Mouse (Mus musculus) layer of hippocampus, postnatal 25 days (tissue): ENCODE data around the gene Gm5447. TPM values are rescaled to one million over a fixed set of nuclear protein-coding genes. Genes with fewer than 3 reads are reported as not detected.

Source experiments
- DNase-seq, 2 experiments: peaks; one replicate each; pipeline ENCODE4 v3.0.0; 2022; ENCODE audit warnings: mixed read lengths in 2 of 2, low spot score in 1 of 2; ENCODE audit errors: extremely low spot score in 1 of 2
- total RNA-seq, 2 experiments: library from RNA; stranded (reverse); gene quantifications; 2 replicates each; pipeline ENCODE4 v1.2.3; 2021

Gene Gm5447
- under 1 TPM in 1 of 2 experiments, not detected in 1; 0.21 TPM for total RNA-seq

DNA sequence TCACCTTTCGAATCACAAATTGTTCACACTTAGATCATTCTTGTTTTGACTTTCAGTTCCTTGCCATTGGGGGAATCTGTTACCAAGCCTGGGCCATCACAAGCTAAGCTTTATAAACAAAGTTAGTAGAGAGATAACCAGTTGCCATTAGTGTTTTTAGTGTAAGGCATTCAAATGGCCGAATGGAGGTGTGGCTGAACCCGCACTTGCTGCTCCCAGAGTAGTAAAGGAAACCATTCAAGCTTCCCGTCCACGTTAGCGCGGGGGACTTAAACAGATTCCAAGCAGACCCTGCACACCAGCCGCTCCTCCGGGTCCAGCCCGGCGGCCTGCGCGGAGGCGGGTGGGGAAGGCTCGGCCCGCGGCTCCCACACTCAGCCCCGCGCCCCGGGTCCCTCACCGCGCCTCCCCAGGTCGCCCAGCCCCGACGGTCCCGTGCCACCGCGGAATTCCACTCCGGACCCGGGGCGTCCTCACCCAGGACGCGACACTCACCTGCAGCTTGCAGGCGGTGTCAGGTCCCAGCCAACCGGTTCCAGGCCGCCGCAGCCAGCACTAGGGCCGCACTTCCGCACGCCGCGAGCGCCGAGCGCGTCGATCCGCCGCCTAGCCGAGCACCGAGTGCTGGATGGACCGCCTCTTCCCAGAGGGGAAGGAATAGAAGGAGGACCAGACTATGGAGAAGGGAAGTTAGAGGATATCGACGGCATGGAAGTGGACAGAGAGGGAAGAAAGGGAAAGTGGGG, at the start of gene Gm5447, which contains the start of gene Exoc2:
Gm5447 (plus strand) TSS at position 704 of the 746 bp plus-strand sequence.
Exoc2 (minus strand) TSS at position 593 of the 746 bp plus-strand sequence.
- peak; percentile 76 to 78 for DNase-seq

DNA sequence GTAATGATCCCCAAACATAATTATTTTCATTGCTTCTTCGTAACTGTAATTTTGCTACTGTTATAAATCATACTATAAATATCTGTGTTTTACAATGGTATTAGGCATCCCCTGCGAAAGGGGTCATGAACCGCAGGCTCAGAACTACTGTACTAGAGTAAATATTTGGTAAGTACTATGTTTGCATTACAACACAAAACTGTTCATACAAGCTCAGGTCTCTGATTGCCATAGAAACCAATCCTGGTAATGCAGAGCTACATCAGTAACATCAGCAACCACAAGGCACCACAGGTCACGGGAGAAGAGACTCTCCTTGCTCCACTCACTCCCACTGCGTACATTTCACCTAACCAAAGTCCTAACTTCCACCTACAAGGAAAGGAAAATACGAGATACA, 49.7 kb upstream of the Gm5447 start:
- no peak for DNase-seq

DNA sequence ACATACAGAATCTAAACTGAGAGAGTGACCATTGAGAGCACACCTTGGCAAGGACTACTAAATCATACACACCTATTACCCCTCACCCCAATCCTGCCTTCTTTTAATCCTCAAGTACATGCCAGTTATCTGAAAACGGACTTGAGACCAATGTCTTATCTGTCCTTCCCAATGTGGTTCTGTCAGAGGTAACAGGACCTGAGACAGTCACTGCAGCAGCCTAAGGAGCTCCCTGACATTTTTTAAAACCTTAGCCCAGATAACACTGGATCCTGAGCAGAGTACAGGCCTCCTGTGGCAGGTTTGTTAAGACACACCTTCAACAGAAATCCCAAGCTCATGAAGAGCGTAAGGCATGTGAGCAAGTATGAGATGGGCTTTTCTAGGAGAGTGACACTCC, 44.9 kb upstream of the Gm5447 start:
- no peak for DNase-seq

DNA sequence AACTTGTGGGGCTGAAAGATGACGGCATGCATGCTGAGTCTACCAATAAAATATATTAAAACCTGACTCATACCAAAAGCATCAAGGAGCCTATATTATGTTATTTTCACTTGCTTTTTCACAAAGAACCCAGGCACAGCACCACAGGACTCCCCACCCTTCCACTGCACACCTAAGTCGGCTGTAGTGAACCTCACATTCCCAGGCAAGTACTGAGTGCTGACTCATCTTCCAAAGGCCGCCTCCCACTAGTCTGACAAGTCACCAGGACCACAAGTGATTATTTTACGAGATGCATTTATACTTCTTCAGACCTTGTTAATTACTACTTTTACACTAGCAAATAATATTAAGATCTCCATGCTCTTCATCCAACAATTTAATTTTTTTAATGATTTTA, 42.4 kb upstream of the Gm5447 start:
- DNase-seq, result no peak

DNA sequence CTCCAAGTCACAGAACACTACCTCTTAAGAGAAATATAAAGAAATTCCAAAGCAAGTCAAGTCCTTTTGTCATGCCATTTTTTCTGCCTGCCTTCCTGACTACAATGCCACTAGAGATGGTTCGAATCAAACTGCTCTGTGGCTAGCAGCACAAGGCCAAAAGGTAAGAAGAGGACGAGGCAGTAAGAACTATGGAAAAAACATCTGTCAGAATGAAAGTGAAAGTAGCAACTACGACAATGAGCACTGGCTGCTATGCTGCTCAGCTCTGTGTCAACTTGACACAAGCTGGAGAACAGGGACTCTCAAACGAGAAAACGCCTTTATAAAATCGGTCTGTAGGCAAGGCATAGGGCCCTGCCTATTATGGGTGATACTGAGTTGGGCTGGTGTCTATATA, 41.0 kb upstream of the Gm5447 start:
- no peak for DNase-seq

DNA sequence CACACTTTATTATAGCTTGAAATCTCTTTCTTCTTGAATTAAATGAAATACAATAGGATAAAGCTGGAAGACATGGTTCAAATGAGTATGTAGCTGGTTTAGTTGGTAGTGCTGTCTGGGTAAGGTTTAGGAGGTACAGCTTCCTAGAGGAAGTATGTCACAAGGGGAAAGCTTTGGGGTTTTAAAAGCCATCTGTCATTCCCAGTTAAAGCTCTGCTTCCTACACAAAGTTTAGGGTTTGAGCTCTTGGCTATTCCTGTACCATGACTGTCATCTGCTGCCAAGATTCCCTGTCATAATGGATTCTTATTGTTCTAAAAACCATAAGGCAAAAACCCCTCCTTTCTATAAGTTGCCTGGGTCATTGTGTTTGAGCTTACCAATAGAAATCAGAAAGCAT, 28.2 kb upstream of the Gm5447 start:
- DNase-seq, result no peak

DNA sequence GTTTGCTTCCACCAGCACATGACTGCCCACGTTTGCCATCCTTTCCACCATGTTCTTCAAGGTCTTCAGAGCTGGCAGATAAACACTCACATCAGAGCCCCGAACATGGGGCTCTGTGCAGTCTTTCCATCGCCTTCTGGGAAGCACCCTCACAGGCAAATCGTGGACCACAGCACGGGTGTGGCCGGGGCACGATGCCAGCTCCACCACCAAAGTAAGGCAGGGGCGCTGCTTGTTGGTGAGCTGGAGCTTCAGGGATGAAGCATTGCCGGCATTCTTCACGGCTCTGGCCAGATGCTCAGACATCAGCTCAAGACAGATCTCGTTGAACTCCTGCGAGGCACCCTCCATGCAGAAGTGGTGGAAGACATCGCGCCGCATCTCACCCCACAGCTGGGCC, 26.9 kb upstream of the Gm5447 start:
- no peak for DNase-seq

DNA sequence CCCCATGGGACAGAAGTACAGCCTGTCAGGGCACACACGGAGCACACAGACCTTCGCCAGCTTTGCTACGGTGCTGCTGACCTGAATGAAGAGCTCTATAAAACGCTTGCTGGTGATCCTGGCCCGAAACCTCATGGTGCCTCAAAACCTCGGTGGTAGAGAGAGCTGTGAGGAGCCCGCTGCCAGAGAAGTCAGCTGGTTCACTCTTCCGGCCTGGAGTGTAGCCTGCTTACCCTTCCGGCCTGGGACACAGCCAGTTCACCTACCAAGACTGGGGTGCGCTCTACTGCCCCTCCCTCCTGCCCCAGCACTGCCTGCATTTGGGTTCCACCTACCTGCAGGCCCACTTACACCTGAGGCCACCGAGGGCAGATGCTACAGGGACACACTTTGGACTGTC, 26.5 kb upstream of the Gm5447 start, which contains the start of gene Hus1b:
Hus1b (minus strand) TSS at position 220 of the 400 bp plus-strand sequence.
- no peak for DNase-seq

DNA sequence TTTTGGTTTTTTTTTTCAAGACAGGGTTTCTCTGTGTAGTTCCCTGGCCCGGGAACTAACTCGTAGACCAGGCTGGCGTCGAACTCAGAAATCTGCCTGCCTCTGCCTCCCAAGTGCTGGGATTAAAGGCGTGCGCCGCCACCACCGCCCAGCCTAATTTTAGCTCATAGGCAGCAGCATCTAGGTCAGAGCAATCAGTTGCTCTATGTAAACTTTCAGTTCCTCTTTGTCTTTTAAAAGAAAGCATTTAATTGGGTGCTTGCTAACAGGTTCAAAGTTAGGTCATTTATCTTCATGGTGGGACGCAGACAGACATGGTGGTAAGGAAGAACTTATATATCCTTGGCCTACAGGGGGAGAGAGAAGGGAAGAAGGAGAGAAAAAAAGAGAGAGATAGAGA, 24.8 kb upstream of the Gm5447 start:
- DNase-seq, result no peak

DNA sequence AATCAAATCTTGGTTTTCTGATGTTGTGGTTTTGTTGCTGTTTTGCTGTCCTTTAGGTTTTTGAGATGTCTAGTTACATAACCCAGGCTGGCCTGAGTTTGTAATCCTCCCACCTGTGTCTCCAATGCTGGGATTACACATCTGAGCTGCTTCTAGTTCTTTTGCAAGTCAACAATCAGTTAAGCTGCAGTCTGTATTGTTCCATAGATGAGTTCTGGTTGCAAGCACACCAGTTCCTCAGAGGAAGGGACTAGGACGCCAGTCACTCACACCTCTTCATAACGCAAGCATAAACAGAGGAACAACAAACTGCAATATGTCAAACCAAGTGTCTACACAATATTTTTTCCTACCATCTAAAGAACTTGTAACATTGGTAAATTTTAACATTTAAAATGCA, 22.0 kb upstream of the Gm5447 start:
- no peak for DNase-seq

DNA sequence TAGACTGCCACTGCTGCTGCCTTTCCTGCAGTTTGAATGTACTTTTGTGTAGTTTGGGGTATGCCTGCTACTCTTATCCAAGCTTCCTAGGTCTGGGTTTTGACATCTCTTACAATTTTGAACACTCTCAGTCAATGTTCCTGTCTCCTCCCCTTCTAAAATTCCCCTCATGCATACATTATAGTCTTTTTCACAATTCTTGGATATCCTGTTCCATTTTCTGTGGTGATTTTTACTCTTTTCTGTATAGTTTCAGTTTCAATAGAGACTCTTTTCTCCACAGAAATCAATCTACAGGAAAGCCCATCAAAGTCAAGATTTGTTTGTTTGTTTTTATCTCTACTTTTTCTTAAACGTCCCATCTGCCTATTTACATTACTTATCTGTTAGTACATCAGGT, 20.4 kb upstream of the Gm5447 start:
- no peak for DNase-seq

DNA sequence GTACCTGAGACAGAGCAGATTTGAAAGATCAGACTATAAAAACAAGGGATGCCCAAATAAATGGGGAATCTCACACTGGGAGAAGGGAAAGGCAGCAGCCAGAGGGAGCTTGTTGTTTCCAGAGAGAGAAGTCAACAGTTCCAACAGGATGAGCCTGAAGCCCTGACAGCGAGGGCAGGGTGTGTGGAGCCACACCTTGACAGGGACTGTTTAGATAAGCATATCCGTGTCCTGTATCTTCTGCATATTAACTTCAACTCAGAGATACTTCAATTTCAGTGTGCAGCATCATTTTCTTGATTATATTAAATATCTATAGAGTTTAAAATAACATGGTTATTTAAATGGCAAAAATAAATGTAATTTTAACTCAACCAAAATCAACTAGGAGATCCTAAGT, 13.3 kb upstream of the Gm5447 start:
- no peak for DNase-seq

DNA sequence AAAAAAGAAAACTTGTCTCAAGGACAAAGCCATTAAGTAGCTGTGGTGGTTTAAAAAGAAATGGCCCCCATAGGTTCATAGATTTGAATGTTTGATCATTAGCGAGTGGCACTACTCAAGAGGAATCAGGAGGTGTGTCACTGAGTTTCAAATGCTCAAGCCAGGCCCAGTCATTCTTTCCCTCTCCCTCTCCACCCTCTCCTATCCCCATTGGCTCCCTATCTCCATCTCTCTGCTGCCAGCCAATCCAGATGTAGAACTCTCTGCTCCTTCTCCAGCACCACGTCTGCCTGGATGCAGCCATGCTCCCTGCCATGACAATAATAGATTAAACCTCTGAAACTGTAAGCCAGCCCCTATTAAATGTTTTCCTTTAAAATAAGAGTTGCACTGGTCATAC, 12.1 kb upstream of the Gm5447 start:
- DNase-seq, result no peak

DNA sequence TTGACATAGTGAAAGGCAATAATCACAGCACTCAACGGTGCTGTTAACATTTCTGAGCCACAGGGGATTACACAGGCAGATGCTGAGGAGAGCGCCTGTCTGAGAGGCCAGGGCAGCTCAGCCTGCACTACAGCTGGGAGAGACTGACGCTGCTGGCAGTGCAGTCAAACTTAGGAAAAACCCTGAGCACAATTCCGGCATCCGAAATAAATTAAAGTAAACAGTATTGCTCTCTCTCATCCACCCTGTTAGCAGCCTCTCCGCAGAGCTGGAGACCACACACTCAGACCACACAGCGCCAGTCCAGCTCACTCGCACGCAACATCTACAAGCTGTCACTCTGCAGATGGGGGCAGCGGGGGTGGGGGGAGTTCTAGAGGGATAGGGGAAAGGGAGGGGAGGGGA, 7.5 kb upstream of the Gm5447 start:
- DNase-seq, result no peak

DNA sequence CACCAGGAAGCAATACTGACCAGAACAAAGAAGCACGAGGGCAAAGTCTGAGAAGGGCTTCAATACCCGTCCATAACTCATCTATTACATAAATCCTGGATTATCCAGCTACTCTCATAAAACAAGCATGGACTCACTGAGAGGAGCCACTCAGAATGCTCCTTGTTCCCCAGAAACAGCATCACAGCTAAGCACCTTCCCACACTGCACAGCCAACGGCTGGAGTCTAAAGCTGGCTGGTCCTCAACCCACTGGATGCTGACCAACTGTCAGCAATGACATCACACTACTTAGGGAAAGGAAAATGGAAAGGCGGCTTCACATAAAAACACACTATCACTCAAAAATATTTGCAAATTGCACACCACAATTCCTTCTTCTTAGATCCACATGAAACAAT, 5.7 kb upstream of the Gm5447 start:
- DNase-seq, result no peak

DNA sequence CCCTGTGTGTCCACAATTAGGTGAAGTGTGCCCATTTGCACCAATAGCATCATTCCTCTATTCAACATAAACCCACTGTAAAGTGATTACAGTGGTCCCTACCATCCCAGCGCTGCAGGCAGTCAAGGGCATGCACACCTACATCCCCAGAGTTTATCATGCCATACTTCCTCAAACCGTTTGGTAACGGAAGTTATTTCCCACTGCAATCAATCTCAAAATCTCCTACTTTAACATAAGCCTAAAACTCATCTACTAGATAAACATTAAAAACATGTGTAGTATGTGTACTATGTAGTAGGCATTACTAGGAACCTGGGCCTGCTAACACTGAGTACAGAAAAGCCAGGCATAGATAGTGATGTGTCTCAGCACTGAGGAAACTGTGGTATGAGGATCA, 3.0 kb upstream of the Gm5447 start:
- DNase-seq, result no peak

DNA sequence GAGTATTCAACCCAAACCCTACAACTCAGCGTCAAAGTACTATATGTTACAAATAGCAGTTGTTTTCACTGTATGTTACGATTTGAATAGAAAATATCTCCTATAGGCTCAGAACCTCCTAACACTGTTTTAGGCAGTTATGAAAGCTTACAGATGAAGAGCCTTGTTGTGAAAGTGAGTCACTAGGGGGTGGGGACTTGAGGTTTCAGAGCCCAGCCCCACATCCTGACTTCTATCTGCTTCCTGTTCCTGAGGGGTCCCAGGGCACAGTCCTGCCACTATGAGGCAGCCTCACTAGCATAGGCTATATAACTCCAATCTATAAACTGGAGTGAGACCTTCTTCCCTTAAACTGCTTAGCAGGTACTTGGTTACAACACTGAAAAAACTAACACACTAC, 1.9 kb upstream of the Gm5447 start:
- no peak for DNase-seq

DNA sequence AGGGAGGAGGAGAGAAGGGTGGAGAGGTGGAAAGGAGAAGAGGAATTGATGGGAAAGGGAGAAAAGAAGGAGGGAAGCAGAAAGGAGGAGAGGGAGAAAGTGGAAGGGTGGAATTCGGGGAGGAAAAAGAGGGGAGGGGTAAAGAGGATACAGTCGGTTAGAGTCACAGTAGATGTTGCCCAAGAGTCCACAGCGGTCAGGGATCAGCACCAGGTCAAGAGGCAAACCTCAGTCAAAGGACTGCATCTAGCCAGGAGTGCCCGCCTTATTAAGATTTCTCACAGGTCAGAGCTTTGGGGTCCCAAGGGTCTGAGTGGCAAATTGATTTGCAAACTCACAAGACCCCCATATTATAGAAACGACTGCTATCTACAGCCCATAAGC, 235 bp downstream of the Gm5447 start:
- no peak for DNase-seq

DNA sequence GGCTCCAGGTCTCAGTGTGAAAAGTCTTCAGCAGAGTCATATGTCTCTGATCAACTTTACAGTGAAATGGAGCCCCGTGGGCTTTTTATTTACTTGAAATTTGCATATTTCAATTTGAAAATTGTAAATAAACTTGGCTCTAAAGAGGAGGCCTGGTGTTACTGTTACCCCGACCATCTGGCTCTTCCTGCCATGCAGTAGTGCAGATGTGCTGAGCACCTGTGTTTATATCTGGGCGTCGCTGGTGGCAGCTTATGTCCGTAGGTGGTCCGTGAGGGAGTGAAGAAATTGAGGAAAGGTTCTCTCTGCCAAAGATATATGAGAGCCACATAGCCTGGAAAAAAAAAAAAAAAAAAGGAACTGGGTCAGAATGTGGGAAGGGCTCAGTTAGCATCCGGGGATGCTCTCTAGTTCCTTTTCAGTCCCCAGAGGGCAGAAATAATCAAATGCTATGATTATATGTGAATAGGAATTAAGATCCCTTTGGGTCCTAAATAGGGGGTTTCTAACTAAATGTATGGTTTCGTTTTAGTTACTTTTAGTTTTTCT, 2.6 kb downstream of the Gm5447 start:
- DNase-seq, result no peak

DNA sequence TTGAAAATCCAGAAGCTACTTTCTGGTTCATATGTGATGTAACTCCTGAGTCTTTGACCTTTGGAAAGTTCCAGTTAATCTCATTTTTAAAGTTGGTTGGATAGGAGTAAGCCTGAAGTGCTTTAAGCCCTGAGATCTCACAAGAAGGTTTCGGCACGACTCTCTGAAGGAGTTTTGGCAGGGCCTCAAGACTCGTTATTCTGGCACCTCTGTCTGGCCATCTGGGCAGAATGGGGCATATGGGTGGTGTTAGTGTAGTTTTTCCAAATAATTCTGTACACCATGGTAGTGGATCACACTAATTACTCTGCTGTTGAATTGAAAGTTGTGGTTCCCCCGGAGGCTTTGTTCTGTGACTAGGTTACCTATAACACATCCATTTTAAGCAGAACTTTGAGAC, 4.2 kb downstream of the Gm5447 start:
- DNase-seq, result no peak

DNA sequence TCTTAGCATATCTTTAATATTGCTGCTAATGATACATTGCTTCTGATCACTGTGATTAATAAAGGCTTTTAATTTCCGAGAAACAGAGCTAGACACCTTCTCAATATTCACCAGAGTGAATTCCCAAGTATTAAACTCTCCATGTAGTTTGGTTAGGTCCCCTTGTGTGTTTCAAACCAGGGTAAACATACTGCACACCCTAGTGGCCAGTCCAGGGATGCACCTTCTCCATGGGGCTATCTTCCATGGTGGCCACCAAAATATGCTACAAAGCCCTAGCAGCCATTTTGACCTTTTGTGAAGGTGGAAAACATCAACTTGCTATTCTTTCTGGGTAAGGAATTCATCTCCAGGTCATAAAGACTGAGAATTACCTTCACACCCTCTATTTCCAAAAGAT, 7.7 kb downstream of the Gm5447 start:
- peak in 1 of 2 experiments; percentile 22 for DNase-seq

DNA sequence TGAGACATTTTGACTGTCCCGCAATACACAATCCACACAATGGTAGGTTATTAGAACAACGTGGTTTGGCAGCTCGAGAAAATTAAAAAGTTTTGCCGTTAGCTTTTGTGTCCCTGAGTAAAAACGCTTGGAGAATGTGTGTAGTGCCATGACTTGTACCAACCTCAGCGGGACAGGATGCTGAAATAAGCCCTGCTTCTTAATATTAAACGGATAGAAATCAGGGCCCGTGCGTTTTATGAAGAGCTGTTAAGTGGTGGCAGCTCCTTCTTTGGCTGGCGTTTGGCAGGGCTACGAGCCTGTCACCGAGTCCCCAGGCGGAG, 11.2 kb downstream of the Gm5447 start:
- peak in 1 of 2 experiments; percentile 30 for DNase-seq
